Mouse (Mus musculus): ENCODE measurements around the gene Entpd7.

DNA sequence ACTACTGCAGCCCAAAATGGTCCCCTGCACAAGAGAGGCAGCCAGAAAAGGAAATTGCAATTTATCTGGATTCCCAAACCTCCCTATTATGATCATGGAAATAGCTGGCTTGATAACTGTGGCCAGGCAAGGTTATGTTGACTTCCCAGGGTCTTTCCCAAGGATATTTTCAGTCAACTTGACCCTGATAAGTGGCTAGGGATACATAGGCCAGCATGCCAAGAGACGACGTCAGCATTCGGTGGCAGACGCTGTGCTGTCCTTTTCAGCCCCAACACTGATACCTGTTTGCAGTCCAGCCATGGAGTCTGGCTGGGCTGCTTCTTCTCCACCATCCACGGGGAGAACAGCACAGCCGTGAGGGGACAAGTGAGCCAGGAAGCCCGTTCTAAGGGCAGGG lies 18.4 kb upstream of the Entpd7 start:
- TF ChIP-seq POLR2A (IDR thresholded peaks at IDR 0.05; ENCODE audit: borderline replicate concordance, insufficient read depth, low read length) (no peak), CTCF (IDR thresholded peaks at IDR 0.05; ENCODE audit: borderline replicate concordance, insufficient read depth, low read depth, low read length) (no peak)
